Mouse (Mus musculus) ES-Bruce4 (cell line): ENCODE measurements at regions not wholly inside any gene's neighbourhood (a gene's known extent, or its start where the extent isn't known, plus 50 kb on each side); places are given as distances from the start of the nearest gene placed in this dataset.

Experiments
- CTCF ChIP-seq: IDR thresholded peaks from one replicate; pipeline ENCODE4 v1.8.1; 2011; ENCODE audit warnings: low read depth, low read length
- EP300 ChIP-seq: IDR thresholded peaks from 2 replicates; pipeline ENCODE4 v1.6.1; 2011; ENCODE audit warnings: low read depth, low read length; ENCODE audit not compliant: insufficient read depth
- POLR2A ChIP-seq: IDR thresholded peaks from one replicate; pipeline ENCODE4 v1.8.1; 2011; ENCODE audit warnings: low read length; ENCODE audit not compliant: insufficient read depth

- no peak for TF ChIP-seq CTCF
- TF ChIP-seq POLR2A: no peak
- TF ChIP-seq EP300: no peak
Measured at GRCm38 (mm10) chr8:89308950-89309349, 265.0 kb upstream of the Sall1 start.
